Mouse (Mus musculus) cortical plate, adult 2 months (tissue): Measurements from ENCODE around the gene Sptbn1.

Source experiments
- CTCF ChIP-seq: fragments of 200-500 bp; IDR thresholded peaks from 2 replicates; pipeline ENCODE4 v1.5.1; 2011; ENCODE audit warnings: mild to moderate bottlenecking, control low read depth, low read length; ENCODE audit not compliant: insufficient read depth; ENCODE audit errors: extremely low read depth
- POLR2A ChIP-seq: fragments of 200-500 bp; IDR thresholded peaks from 2 replicates; pipeline ENCODE4 v1.6.1; 2011; ENCODE audit warnings: mild to moderate bottlenecking, low read length, control low read depth; ENCODE audit not compliant: insufficient read depth; ENCODE audit errors: extremely low read depth

DNA sequence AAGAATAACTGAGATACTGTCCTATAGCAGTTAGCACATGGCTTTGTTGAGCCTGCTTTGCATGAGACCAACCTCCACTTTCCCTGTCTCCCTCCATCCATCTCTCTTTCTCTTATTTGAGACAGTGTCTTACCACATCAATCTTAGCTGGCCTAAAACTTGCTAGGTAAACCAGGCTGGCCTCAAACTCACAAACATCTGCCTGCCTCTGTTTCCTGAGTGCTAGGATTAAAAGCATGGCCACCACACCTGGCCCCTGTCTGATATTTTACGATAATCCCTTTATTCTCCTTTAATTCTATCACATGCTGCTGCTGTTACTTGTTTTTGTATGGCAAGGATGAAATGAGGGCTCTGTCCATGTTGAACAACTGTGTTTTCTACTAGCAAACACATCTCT, 49.6 kb downstream of the Sptbn1 start:
- TF ChIP-seq CTCF (no peak), POLR2A (no peak)
